Mouse (Mus musculus) MEL (cell line): Measurements from ENCODE around the gene Saa1. TPM values are rescaled to one million over a fixed set of nuclear protein-coding genes. Genes with fewer than 3 reads are reported as not detected.

Experiments used
- DNase-seq: peaks from one replicate; pipeline ENCODE4 v3.0.0; 2011; ENCODE audit warnings: low read depth, low spot score
- H3K27ac ChIP-seq: 2 replicates; pipeline ENCODE4 v1.5.1; 2012; ENCODE audit warnings: low read depth, mild to moderate bottlenecking, control low read depth, low read length, moderate library complexity; ENCODE audit not compliant: control insufficient read depth
- H3K27me3 ChIP-seq, 2 experiments: fragments of 150-350 bp in 1 of 2; sonication (generic) in 1 of 2; 2 replicates each; pipeline ENCODE4 v1.6.1; 2012; ENCODE audit warnings: low read length in 2 of 2, mild to moderate bottlenecking in 2 of 2, improper control_type of control experiment in 1 of 2, moderate library complexity in 1 of 2; ENCODE audit not compliant: insufficient read depth in 2 of 2, control insufficient read depth in 1 of 2
- H3K36me3 ChIP-seq, 2 experiments: 2 replicates each; pipeline ENCODE4 v1.6.1; 2012 to 2014; ENCODE audit warnings: low read length in 2 of 2, improper control_type of control experiment in 1 of 2, inconsistent platforms in 1 of 2, mild to moderate bottlenecking in 1 of 2; ENCODE audit not compliant: insufficient read depth in 2 of 2, control insufficient read depth in 1 of 2
- H3K4me1 ChIP-seq, 2 experiments: fragments of 150-350 bp in 1 of 2; sonication (generic) in 1 of 2; 2 replicates each; pipeline ENCODE4 v1.6.1; 2012; ENCODE audit warnings: low read length in 2 of 2, improper control_type of control experiment in 1 of 2, mild to moderate bottlenecking in 1 of 2; ENCODE audit not compliant: insufficient read depth in 2 of 2, control insufficient read depth in 1 of 2
- H3K4me3 ChIP-seq, 2 experiments: fragments of 150-350 bp in 1 of 2; sonication (generic) in 1 of 2; 2 replicates each; pipeline ENCODE4 v1.5.1; 2012; ENCODE audit warnings: low read depth in 2 of 2, low read length in 2 of 2, mild to moderate bottlenecking in 2 of 2, moderate library complexity in 2 of 2, control low read depth in 1 of 2, improper control_type of control experiment in 1 of 2; ENCODE audit not compliant: control insufficient read depth in 1 of 2, insufficient read depth in 1 of 2
- H3K79me2 ChIP-seq: 2 replicates; pipeline ENCODE4 v1.6.1; 2012; ENCODE audit warnings: mild to moderate bottlenecking, low read length, moderate library complexity; ENCODE audit not compliant: control insufficient read depth, poor library complexity, insufficient read depth
- H3K9ac ChIP-seq: 2 replicates; pipeline ENCODE4 v1.6.1; 2012; ENCODE audit warnings: low read depth, mild to moderate bottlenecking, control low read depth, low read length, moderate library complexity; ENCODE audit not compliant: control insufficient read depth, poor library complexity, severe bottlenecking
- H3K9me3 ChIP-seq: fragments of 150-350 bp; sonication (generic); replicated peaks from 2 replicates; pipeline ENCODE4 v1.6.1; 2012; ENCODE audit warnings: mild to moderate bottlenecking, low read length, improper control_type of control experiment, moderate library complexity; ENCODE audit not compliant: insufficient read depth
- CTCF ChIP-seq, 3 experiments: IDR thresholded peaks in 2 of 3; conservative IDR thresholded peaks in 1 of 3; 2 replicates each; pipeline ENCODE4 v1.5.1; 2011 to 2012; ENCODE audit warnings: low read length in 3 of 3, low read depth in 2 of 3, mild to moderate bottlenecking in 2 of 3, improper control_type of control experiment in 1 of 3, inconsistent platforms in 1 of 3, mixed read lengths in 1 of 3, moderate library complexity in 1 of 3; ENCODE audit not compliant: control insufficient read depth in 1 of 3, insufficient read depth in 1 of 3, poor library complexity in 1 of 3, severe bottlenecking in 1 of 3
- GABPA ChIP-seq: IDR thresholded peaks from 2 replicates; pipeline ENCODE4 v1.6.1; 2012; ENCODE audit warnings: low read depth, mild to moderate bottlenecking, inconsistent platforms, low read length, improper control_type of control experiment, moderate library complexity
- MAX ChIP-seq: IDR thresholded peaks from 2 replicates; pipeline ENCODE4 v1.6.1; 2011; ENCODE audit warnings: low read length, improper control_type of control experiment
- MEF2A ChIP-seq: IDR thresholded peaks from 2 replicates; pipeline ENCODE4 v1.6.1; 2014; ENCODE audit warnings: low read depth, mild to moderate bottlenecking, inconsistent platforms, low read length, improper control_type of control experiment; ENCODE audit not compliant: poor library complexity, insufficient replicate concordance, severe bottlenecking; ENCODE audit errors: extremely low read depth
- MXI1 ChIP-seq: IDR thresholded peaks from 2 replicates; pipeline ENCODE4 v1.6.1; 2011; ENCODE audit warnings: mild to moderate bottlenecking, low read depth, low read length, improper control_type of control experiment
- MYB ChIP-seq: IDR thresholded peaks from 2 replicates; pipeline ENCODE4 v1.6.1; 2011; ENCODE audit warnings: mild to moderate bottlenecking, low read depth, low read length, improper control_type of control experiment
- MYC ChIP-seq: IDR thresholded peaks from 2 replicates; pipeline ENCODE4 v1.6.1; 2011; ENCODE audit warnings: low read depth, mild to moderate bottlenecking, low read length, improper control_type of control experiment, moderate library complexity
- POLR2AphosphoS2 ChIP-seq: IDR thresholded peaks from 2 replicates; pipeline ENCODE4 v1.6.1; 2011; ENCODE audit warnings: low read length, improper control_type of control experiment
- POLR2AphosphoS5 ChIP-seq: IDR thresholded peaks from 2 replicates; pipeline ENCODE4 v1.6.1; 2012; ENCODE audit warnings: low read depth, borderline replicate concordance, mild to moderate bottlenecking, inconsistent platforms, low read length, moderate library complexity, mixed read lengths
- RAD21 ChIP-seq: IDR thresholded peaks from 2 replicates; pipeline ENCODE4 v1.6.1; 2011; ENCODE audit warnings: mild to moderate bottlenecking, low read depth, low read length, improper control_type of control experiment
- SIN3A ChIP-seq: IDR thresholded peaks from 2 replicates; pipeline ENCODE4 v1.6.1; 2012; ENCODE audit warnings: low read length, improper control_type of control experiment, inconsistent platforms
- SMC3 ChIP-seq: IDR thresholded peaks from 2 replicates; pipeline ENCODE4 v1.6.1; 2011; ENCODE audit warnings: low read depth, low read length, improper control_type of control experiment
- TBP ChIP-seq: IDR thresholded peaks from 2 replicates; pipeline ENCODE4 v1.8.0; 2011; ENCODE audit warnings: low read depth, low read length, improper control_type of control experiment
- TCF12 ChIP-seq: IDR thresholded peaks from 2 replicates; pipeline ENCODE4 v1.6.1; 2014; ENCODE audit warnings: low read depth, mild to moderate bottlenecking, inconsistent platforms, low read length, improper control_type of control experiment, moderate library complexity
- USF2 ChIP-seq, 2 experiments: IDR thresholded peaks; 2 replicates each; pipeline ENCODE4 v1.6.1; 2011 to 2012; ENCODE audit warnings: improper control_type of control experiment in 2 of 2, low read length in 2 of 2, borderline replicate concordance in 1 of 2, inconsistent platforms in 1 of 2, low read depth in 1 of 2, mild to moderate bottlenecking in 1 of 2; ENCODE audit not compliant: insufficient read depth in 1 of 2
- ZC3H11A ChIP-seq: IDR thresholded peaks from 2 replicates; pipeline ENCODE4 v1.6.1; 2012; ENCODE audit warnings: low read depth, mild to moderate bottlenecking, inconsistent platforms, low read length, improper control_type of control experiment
- polyA plus RNA-seq, 2 experiments: library from polyadenylated mRNA; stranded (reverse) in 1 of 2; unstranded in 1 of 2; fragments of >175 nt in 1 of 2; fragments of >200 nt in 1 of 2; gene quantifications; 2 replicates each; pipeline versions ENCODE4 v1.2.1 to v1.2.4; 2012; ENCODE audit warnings: low replicate concordance in 2 of 2, low read depth in 1 of 2; ENCODE audit not compliant: insufficient read length in 2 of 2, insufficient read depth in 1 of 2, missing spikeins in 1 of 2
- total RNA-seq: library from RNA; depleted of rRNA; stranded (reverse); fragments of 300-350 nt; gene quantifications from 2 replicates; pipeline ENCODE4 v1.2.3, GENCODE M21; 2012

Gene Saa1
- total and polyA plus RNA-seq, 3 experiments, result not detected

GRCm38 (mm10) chr7:46715600-46715999, 27.2 kb downstream of the Saa1 start, which contains the start of gene Saa3:
TSS of gene Saa3 (minus strand) at chr7:46715700.
- no peak within 1 kb of the TSS for H3K27ac ChIP-seq
- 0 out of 2 replicates have a peak within 1 kb of the TSS, but pooled peaks have one; percentile 18 for H3K9ac ChIP-seq
- no peaks in the 10 kb centered on the region for H3K9me3 ChIP-seq
- peaks cover 11 to 24% of the 10 kb centered on the region in 2 experiments; a peak in 3 of 4 replicates for H3K4me1 ChIP-seq
- H3K27me3 ChIP-seq, result no peaks in the 10 kb centered on the region
- no peak for DNase-seq
- no peaks in the 10 kb centered on the region for H3K79me2 ChIP-seq
- peaks cover 0 to 8% of the 10 kb centered on the region in 2 experiments; a peak in 2 of 4 replicates for H3K36me3 ChIP-seq
- TF ChIP-seq MEF2A, result no peak
- TF ChIP-seq TCF12, result no peak
- TF ChIP-seq MAX, result no peak
- TF ChIP-seq SIN3A, result no peak
- TF ChIP-seq USF2 (IDR thresholded peaks at IDR 0.05; ENCODE audit: borderline replicate concordance in 1 of 2, insufficient read depth in 1 of 2, low read depth in 1 of 2, low read length in 2 of 2), result no peak
- TF ChIP-seq GABPA, result no peak
- no peak for TF ChIP-seq POLR2AphosphoS5
- TF ChIP-seq MYB, result no peak
- TF ChIP-seq, all 39 proteins: peak for 0
- H3K4me3 ChIP-seq, result peak within 1 kb of the TSS in 1 of 2 experiments; percentile 48; a peak in 1 of 4 replicates

- peaks cover 6% of the 10 kb centered on the region for H3K79me2 ChIP-seq
- H3K9ac ChIP-seq, result no peak overlapping the region
- no peak overlapping the region for H3K4me3 ChIP-seq
- peaks cover 0 to 10% of the 10 kb centered on the region in 2 experiments; a peak in 2 of 4 replicates for H3K36me3 ChIP-seq
- no peaks in the 10 kb centered on the region for H3K9me3 ChIP-seq
- TF ChIP-seq SMC3 (peak; percentile 77), USF2 (IDR thresholded peaks at IDR 0.05; ENCODE audit: borderline replicate concordance in 1 of 2, insufficient read depth in 1 of 2, low read depth in 1 of 2, low read length in 2 of 2) (no peak), POLR2AphosphoS2 (no peak), CTCF (IDR thresholded peaks at IDR 0.05 in 2 of 3, conservative IDR thresholded peaks at IDR 0.05 in 1 of 3; ENCODE audit: control insufficient read depth in 1 of 3, insufficient read depth in 1 of 3, low read depth in 2 of 3, low read length in 3 of 3, poor library complexity in 1 of 3, severe bottlenecking in 1 of 3) (peak; percentile 80 to 91 (median 87)), MXI1 (no peak), RAD21 (peak; percentile 74), ZC3H11A (peak; percentile 57), TBP (0 out of 2 replicates have a peak, but pooled peaks have one; percentile 15), MYC (no peak)
- DNase-seq, result peak; percentile 79
- no peaks in the 10 kb centered on the region for H3K27me3 ChIP-seq
- no peak overlapping the region for H3K27ac ChIP-seq
- peaks cover 11 to 26% of the 10 kb centered on the region in 2 experiments; a peak in 3 of 4 replicates for H3K4me1 ChIP-seq
Observed at GRCm38 (mm10) chr7:46714518-46714917, 28.3 kb downstream of the Saa1 start.
